Mouse (Mus musculus) CH12.LX (cell line): ENCODE measurements around the gene Asxl1. TPM values are rescaled to one million over a fixed set of nuclear protein-coding genes. Genes with fewer than 3 reads are reported as not detected.

Experiments used
- DNase-seq: peaks from one replicate; pipeline ENCODE4 v3.0.0-alpha.2; 2013; ENCODE audit errors: extremely low read depth
- H3K27ac ChIP-seq: 2 replicates; pipeline ENCODE4 v1.5.1; 2012; ENCODE audit warnings: low read depth, mild to moderate bottlenecking, control low read depth, moderate library complexity; ENCODE audit not compliant: insufficient read depth
- H3K27me3 ChIP-seq: replicated peaks from 2 replicates; pipeline ENCODE3; 2012; ENCODE audit warnings: inconsistent platforms
- H3K36me3 ChIP-seq, 2 experiments: replicated peaks in 1 of 2; 2 replicates each; pipeline versions ENCODE3 to v1.6.1; 2012; ENCODE audit warnings: inconsistent platforms in 1 of 2, low read length in 1 of 2, mild to moderate bottlenecking in 1 of 2, mixed read lengths in 1 of 2, moderate library complexity in 1 of 2; ENCODE audit not compliant: control insufficient read depth in 1 of 2, insufficient read depth in 1 of 2
- H3K4me1 ChIP-seq, 2 experiments: 2 replicates each; pipeline ENCODE4 v1.6.1; 2012; ENCODE audit warnings: inconsistent platforms in 1 of 2, moderate library complexity in 1 of 2; ENCODE audit not compliant: insufficient read depth in 2 of 2, control insufficient read depth in 1 of 2
- H3K4me2 ChIP-seq: 2 replicates; pipeline ENCODE4 v1.6.1; 2012; ENCODE audit warnings: low read depth, mild to moderate bottlenecking, control low read depth; ENCODE audit not compliant: poor library complexity, insufficient read depth, severe bottlenecking
- H3K4me3 ChIP-seq, 3 experiments: fragments of 150-350 bp in 1 of 3; sonication (generic) in 1 of 3; replicated peaks in 1 of 3; 2 replicates each; pipeline versions ENCODE3 to v1.5.1; 2011 to 2012; ENCODE audit warnings: low read depth in 2 of 3, low read length in 2 of 3, mild to moderate bottlenecking in 2 of 3, moderate library complexity in 2 of 3, control low read depth in 1 of 3, improper control_type of control experiment in 1 of 3, inconsistent platforms in 1 of 3, mixed read lengths in 1 of 3; ENCODE audit not compliant: poor library complexity in 1 of 3
- H3K79me2 ChIP-seq: replicated peaks from 2 replicates; pipeline ENCODE4 v1.6.1; 2012; ENCODE audit warnings: mild to moderate bottlenecking, moderate library complexity; ENCODE audit not compliant: control insufficient read depth, poor library complexity, insufficient read depth, severe bottlenecking; ENCODE audit errors: extremely low read depth
- H3K9ac ChIP-seq: 2 replicates; pipeline ENCODE4 v1.6.1; 2012; ENCODE audit warnings: low read depth, mild to moderate bottlenecking, control low read depth, moderate library complexity; ENCODE audit not compliant: insufficient read depth
- H3K9me3 ChIP-seq: replicated peaks from 2 replicates; pipeline ENCODE3; 2012; ENCODE audit warnings: low read length, inconsistent platforms, mixed read lengths
- CTCF ChIP-seq, 2 experiments: IDR thresholded peaks in 1 of 2; conservative IDR thresholded peaks in 1 of 2; 2 replicates each; pipeline ENCODE4 v1.5.1; 2011 to 2012; ENCODE audit warnings: low read depth in 2 of 2, low read length in 2 of 2, improper control_type of control experiment in 1 of 2, inconsistent platforms in 1 of 2, mild to moderate bottlenecking in 1 of 2, moderate library complexity in 1 of 2
- E2F4 ChIP-seq: IDR thresholded peaks from 2 replicates; pipeline ENCODE4 v1.6.1; 2011; ENCODE audit warnings: low read depth, low read length, improper control_type of control experiment; ENCODE audit not compliant: insufficient replicate concordance
- EP300 ChIP-seq: IDR thresholded peaks from 2 replicates; pipeline ENCODE4 v1.6.1; 2011; ENCODE audit warnings: low read length, improper control_type of control experiment
- GABPA ChIP-seq: IDR thresholded peaks from 2 replicates; pipeline ENCODE4 v1.6.1; 2012; ENCODE audit warnings: low read depth, low read length, improper control_type of control experiment, inconsistent platforms; ENCODE audit not compliant: insufficient replicate concordance
- HCFC1 ChIP-seq: IDR thresholded peaks from 2 replicates; pipeline ENCODE4 v1.6.1; 2012; ENCODE audit warnings: low read depth, mild to moderate bottlenecking, inconsistent platforms, low read length, improper control_type of control experiment
- IRF4 ChIP-seq: IDR thresholded peaks from 2 replicates; pipeline ENCODE4 v1.6.1; 2014; ENCODE audit warnings: low read depth, mild to moderate bottlenecking, inconsistent platforms, low read length, improper control_type of control experiment
- JUN ChIP-seq: IDR thresholded peaks from 2 replicates; pipeline ENCODE4 v1.6.1; 2011; ENCODE audit warnings: low read depth, mild to moderate bottlenecking, low read length, improper control_type of control experiment, moderate library complexity; ENCODE audit not compliant: insufficient read depth
- JUND ChIP-seq: conservative IDR thresholded peaks from 2 replicates; pipeline ENCODE4 v1.6.1; 2011; ENCODE audit warnings: low read depth, low read length, improper control_type of control experiment
- MAFK ChIP-seq: IDR thresholded peaks from 2 replicates; pipeline ENCODE4 v1.6.1; 2011; ENCODE audit warnings: low read length, improper control_type of control experiment; ENCODE audit not compliant: insufficient replicate concordance
- MAX ChIP-seq: IDR thresholded peaks from 2 replicates; pipeline ENCODE4 v1.6.1; 2011; ENCODE audit warnings: low read length, improper control_type of control experiment
- POLR2AphosphoS2 ChIP-seq: IDR thresholded peaks from 2 replicates; pipeline ENCODE4 v1.6.1; 2011; ENCODE audit warnings: low read depth, low read length, improper control_type of control experiment
- RCOR1 ChIP-seq: conservative IDR thresholded peaks from 2 replicates; pipeline ENCODE4 v1.6.1; 2012; ENCODE audit warnings: low read depth, mild to moderate bottlenecking, inconsistent platforms, low read length, improper control_type of control experiment
- SMC3 ChIP-seq: IDR thresholded peaks from 2 replicates; pipeline ENCODE4 v1.6.1; 2011; ENCODE audit warnings: low read depth, low read length, improper control_type of control experiment
- TCF12 ChIP-seq: IDR thresholded peaks from 2 replicates; pipeline ENCODE4 v1.6.1; 2014; ENCODE audit warnings: low read depth, mild to moderate bottlenecking, inconsistent platforms, low read length, improper control_type of control experiment
- UBTF ChIP-seq: IDR thresholded peaks from 2 replicates; pipeline ENCODE4 v1.6.1; 2012; ENCODE audit warnings: low read depth, mild to moderate bottlenecking, inconsistent platforms, low read length, improper control_type of control experiment, moderate library complexity
- ZC3H11A ChIP-seq: IDR thresholded peaks from 2 replicates; pipeline ENCODE4 v1.6.1; 2012; ENCODE audit warnings: low read depth, mild to moderate bottlenecking, inconsistent platforms, low read length, improper control_type of control experiment
- ZKSCAN1 ChIP-seq: IDR thresholded peaks from 2 replicates; pipeline ENCODE4 v1.6.1; 2012; ENCODE audit warnings: low read depth, inconsistent platforms, low read length, improper control_type of control experiment, borderline replicate concordance
- ZMIZ1 ChIP-seq: IDR thresholded peaks from 2 replicates; pipeline ENCODE4 v1.6.1; 2012; ENCODE audit warnings: low read depth, mild to moderate bottlenecking, inconsistent platforms, low read length, improper control_type of control experiment
- ZNF384 ChIP-seq: IDR thresholded peaks from 2 replicates; pipeline ENCODE4 v1.6.1; 2012; ENCODE audit warnings: low read depth, low read length, improper control_type of control experiment, inconsistent platforms
- dilution Hi-C: fragments of 300-500 bp; cut with MboI; formaldehyde crosslinking; loops from 2 replicates; pipeline ENCODE4 v1.14.3; 2020; ENCODE audit warnings: low sequenced_read_pairs; ENCODE audit not compliant: extremely low pct_unique_long_range_greater_than_20kb, extremely low pct_ligation_motif_present
- in situ Hi-C: fragments of 300-500 bp; cut with MboI; formaldehyde crosslinking; loops from 3 replicates; pipeline ENCODE4 v1.14.3; 2019; ENCODE audit warnings: low sequenced_read_pairs, low pct_ligation_motif_present, low pct_unique_long_range_greater_than_20kb, mixed read lengths
- polyA plus RNA-seq: library from polyadenylated mRNA; unstranded; fragments of >175 nt; gene quantifications from 2 replicates; pipeline ENCODE4 v1.2.1, GENCODE M21; 2012; ENCODE audit warnings: low read depth; ENCODE audit not compliant: insufficient read length
- total RNA-seq, 2 experiments: library from RNA; depleted of rRNA; stranded (reverse); fragments of 300-350 nt in 1 of 2; fragments of >200 nt in 1 of 2; gene quantifications; 2 replicates each; pipeline ENCODE4 v1.2.3; 2012 to 2014

Gene Asxl1
- total and polyA plus RNA-seq, 3 experiments = 12.7 to 31.1 (median 18.0) TPM

DNA sequence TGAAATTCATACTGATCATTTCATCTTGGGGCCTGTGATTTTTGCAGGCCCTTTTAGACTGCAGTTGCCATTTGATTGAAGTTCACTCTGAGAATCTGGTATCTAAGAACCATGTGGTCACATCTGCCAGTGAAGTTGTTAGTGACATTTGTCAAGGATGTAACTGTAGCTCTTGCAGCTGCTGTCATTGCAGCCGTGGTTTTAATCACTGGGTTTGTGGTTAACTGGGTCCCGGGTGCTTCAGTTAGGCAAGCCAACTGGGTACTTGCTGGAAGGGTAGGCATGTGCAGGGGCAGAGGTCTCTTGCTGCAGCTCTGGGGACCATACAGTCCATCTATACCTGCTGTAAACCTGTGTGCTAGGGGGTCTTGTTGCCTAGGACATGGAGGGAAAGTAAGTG, 9.5 kb upstream of the Asxl1 start:
- Histone ChIP-seq H3K27ac (no peak overlapping the region; the same call in 1 of the 2 replicates), H3K36me3 (peaks cover 6 to 25% of the 10 kb centered on the region in 2 experiments), H3K4me2 (no peak overlapping the region), H3K4me3 (no peak overlapping the region), H3K27me3 (no peaks in the 10 kb centered on the region), H3K79me2 (no peaks in the 10 kb centered on the region), H3K9ac (no peak overlapping the region), H3K9me3 (no peaks in the 10 kb centered on the region), H3K4me1 (peaks cover 2 to 13% of the 10 kb centered on the region in 2 experiments; a peak in 3 of 4 replicates)
- dilution Hi-C loops (no loop called here), in situ Hi-C loops (no loop called here)
- no peak for TF ChIP-seq ZNF384
- TF ChIP-seq IRF4 = no peak
- DNase-seq = no peak

DNA sequence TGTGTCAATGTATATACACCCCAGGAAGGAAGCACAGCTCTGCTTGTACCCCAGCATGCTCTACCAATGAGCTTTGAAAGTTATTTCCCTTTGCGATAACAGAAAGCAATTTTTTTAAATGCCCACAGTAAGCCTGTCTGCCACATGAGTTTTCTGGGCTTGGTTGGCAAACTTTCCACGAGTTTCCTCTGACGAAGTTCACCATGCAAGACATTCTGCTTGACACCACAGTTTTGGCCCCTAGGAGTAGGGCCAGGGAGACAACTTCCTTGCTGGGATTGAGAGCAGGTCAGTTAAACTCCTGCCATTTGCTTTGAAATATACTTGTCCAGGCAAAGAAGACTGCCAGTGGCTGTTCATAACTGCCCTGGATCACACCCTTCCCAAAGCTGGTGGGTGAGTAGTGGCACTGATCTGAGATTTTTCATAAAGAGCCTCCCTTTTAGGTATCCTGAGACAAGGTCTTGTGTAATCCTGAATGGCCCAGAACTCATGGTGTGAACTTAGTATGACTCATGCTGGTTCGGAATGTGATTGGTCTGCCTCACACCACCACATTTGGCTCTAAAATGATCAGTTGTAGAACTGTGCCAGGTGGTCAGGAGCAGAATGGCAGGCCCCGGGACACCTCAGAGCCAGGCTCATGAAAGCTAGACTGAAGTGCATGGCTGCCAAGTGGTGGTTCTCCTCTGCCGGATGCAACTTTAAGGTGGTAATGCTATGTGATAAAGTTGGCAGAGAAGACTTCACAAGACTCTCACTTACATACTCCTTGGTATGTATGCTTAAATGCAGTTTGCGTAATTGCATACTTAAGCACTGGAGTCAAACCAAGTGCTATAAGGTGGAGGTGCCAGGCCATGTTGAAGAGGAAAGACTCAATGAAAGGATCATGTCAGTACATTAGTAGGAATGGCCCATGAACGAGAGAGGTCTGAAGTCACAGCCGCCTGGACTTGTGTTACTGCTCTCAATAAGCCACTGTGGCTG, 7.0 kb upstream of the Asxl1 start:
- Histone ChIP-seq H3K79me2 (no peaks in the 10 kb centered on the region), H3K27me3 (no peaks in the 10 kb centered on the region), H3K4me2 (no peak overlapping the region), H3K9ac (no peak overlapping the region), H3K4me1 (peaks cover 0 to 4% of the 10 kb centered on the region in 2 experiments; a peak in 1 of 4 replicates), H3K9me3 (no peaks in the 10 kb centered on the region), H3K27ac (no peak overlapping the region), H3K36me3 (peaks cover 0 to 13% of the 10 kb centered on the region in 2 experiments), H3K4me3 (no peak overlapping the region)
- dilution Hi-C loops (no loop called here), in situ Hi-C loops (no loop called here)
- TF ChIP-seq JUN = no peak
- no peak for TF ChIP-seq POLR2AphosphoS2
- TF ChIP-seq MAFK = no peak
- no peak for TF ChIP-seq ZC3H11A
- no peak for TF ChIP-seq JUND
- no peak for TF ChIP-seq RCOR1
- TF ChIP-seq E2F4 = no peak
- TF ChIP-seq TCF12 = no peak
- no peak for TF ChIP-seq ZNF384
- no peak for TF ChIP-seq HCFC1
- no peak for TF ChIP-seq CTCF (conservative IDR thresholded peaks at IDR 0.05 in 1 of 2, IDR thresholded peaks at IDR 0.05 in 1 of 2; ENCODE audit: low read depth in 2 of 2, low read length in 2 of 2)
- no peak for TF ChIP-seq MAX
- no peak for TF ChIP-seq SMC3
- TF ChIP-seq EP300 = no peak
- no peak for TF ChIP-seq GABPA
- TF ChIP-seq ZKSCAN1 = no peak
- TF ChIP-seq UBTF = no peak
- no peak for TF ChIP-seq ZMIZ1
- no peak for DNase-seq
